Mouse (Mus musculus) heart, adult 9 months (tissue): ENCODE measurements at regions not wholly inside any gene's neighbourhood (a gene's known extent, or its start where the extent isn't known, plus 50 kb on each side); places are given as distances from the start of the nearest gene placed in this dataset.

Experiments
- DNase-seq, 2 experiments: peaks; one replicate each; pipeline ENCODE4 v3.0.0; 2022; ENCODE audit warnings: low spot score in 2 of 2

DNA sequence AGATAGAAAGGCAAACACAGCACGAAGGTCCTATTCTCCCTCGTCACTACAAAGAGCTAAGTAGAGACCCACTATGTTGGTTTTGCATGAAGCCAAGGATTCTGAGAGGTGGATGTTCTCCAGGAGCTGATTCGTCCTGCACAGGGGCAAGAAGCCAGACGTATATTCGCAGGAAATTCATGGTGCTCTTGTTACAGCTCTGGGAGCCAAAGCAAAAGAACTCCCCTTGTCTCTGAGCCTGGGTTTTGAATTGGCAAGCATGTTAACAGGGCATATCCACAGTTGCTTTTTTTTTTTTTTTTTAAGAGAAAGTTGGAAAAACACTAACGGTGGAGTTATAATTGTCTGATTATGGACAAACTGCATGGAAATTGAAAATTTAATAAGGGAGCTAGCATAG lies 191.7 kb upstream of the Prickle1 start:
- DNase-seq, result no peak

GRCm38 (mm10) chr15:93785846-93786412 lies 190.2 kb upstream of the Prickle1 start:
- DNase-seq, result no peak

- no peak for DNase-seq
Observed at GRCm38 (mm10) chr15:93783736-93784135, 188.0 kb upstream of the Prickle1 start.

DNA sequence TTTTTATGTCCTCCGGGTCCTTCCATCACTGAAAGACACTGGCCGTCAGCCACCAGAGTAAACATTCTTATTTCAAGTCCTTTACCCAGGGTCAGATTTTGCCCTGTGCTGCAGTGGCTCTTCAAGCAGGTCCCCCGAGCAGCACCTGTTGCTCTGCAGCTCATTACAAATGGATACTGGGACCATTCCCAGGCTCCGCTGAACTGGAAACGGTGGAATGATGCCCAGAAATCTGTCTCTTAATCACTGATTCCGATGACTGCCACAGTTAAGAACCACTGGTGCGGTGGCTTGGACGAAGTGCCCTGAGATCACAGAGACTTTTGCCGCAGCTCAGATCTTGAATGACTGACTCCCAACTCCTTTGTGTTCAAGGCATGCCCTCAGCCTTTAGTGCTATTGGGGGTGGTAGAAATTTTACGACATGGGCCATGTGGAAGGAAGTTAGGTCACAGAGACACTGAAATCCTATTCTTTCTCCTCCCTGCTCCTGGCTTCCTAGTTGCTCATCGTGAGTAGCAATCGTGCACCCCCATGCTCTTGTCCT lies 179.6 kb upstream of the Prickle1 start:
- no peak for DNase-seq

DNA sequence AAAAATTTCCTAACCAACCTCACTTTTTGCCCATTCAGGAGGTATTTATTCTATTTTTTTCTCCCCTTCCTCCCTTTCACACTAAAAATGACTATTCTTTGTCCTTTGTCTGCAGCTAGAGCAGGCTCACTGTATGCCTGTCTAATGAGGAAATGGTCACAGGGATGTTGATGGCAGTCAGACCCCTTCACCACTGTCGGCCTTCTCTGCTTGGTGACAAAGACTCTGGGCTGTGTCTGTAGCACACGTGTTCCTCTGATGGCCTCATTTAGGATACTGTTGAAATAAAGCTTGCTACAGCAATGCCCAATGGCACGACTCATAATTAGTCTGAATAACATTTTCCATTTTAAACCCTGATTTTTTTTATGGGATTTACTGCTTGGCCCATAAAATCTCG lies 178.6 kb upstream of the Prickle1 start:
- DNase-seq, result no peak

- no peak for DNase-seq
Observed at GRCm38 (mm10) chr15:93766981-93767380, 171.3 kb upstream of the Prickle1 start.

- no peak for DNase-seq
Observed at GRCm38 (mm10) chr15:93763047-93763446, 167.4 kb upstream of the Prickle1 start.

- peak; percentile 66 to 75 for DNase-seq
Observed at GRCm38 (mm10) chr15:93758204-93758836, 162.6 kb upstream of the Prickle1 start.

DNA sequence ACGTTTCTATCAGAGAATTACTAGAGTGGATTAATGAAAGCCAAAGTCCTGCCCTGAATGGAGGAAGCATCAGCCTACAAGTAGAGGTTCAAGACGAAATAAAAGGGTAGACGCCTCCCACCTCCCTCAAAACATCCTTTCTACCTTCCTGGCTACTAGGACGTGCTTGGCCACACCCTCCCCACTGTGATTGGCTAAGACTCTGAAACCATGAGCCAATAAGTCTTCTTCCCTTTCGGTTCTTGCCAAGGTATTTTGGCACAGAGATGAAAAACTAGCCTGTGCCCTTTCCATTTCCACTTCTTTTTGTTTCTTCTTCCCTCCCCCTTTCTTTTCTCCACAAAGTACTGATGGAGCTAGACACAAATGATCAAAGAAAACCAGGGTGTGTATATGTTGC lies 160.3 kb upstream of the Prickle1 start:
- no peak for DNase-seq

- no peak for DNase-seq
Observed at GRCm38 (mm10) chr15:93751817-93752216, 156.1 kb upstream of the Prickle1 start.

DNA sequence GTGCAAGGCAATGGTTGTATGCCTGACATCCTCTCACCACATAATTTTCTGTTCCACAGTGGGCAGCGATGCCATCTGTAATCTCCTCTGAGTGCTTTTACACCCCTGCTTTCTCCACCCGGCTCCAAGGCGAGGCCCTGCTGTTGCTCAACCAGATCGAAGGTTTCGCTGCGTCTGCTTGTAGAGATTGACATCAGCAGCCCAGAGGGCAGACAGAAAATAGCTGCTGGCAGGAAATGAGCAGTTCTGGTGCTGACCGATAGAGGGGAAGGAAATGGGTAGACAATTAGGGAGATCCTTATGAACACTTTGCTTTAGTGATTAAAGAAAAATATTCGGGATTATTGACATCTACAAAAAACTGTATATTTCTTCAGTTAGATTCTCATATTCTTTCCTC lies 155.3 kb upstream of the Prickle1 start:
- DNase-seq, result peak; percentile 33 to 37

DNA sequence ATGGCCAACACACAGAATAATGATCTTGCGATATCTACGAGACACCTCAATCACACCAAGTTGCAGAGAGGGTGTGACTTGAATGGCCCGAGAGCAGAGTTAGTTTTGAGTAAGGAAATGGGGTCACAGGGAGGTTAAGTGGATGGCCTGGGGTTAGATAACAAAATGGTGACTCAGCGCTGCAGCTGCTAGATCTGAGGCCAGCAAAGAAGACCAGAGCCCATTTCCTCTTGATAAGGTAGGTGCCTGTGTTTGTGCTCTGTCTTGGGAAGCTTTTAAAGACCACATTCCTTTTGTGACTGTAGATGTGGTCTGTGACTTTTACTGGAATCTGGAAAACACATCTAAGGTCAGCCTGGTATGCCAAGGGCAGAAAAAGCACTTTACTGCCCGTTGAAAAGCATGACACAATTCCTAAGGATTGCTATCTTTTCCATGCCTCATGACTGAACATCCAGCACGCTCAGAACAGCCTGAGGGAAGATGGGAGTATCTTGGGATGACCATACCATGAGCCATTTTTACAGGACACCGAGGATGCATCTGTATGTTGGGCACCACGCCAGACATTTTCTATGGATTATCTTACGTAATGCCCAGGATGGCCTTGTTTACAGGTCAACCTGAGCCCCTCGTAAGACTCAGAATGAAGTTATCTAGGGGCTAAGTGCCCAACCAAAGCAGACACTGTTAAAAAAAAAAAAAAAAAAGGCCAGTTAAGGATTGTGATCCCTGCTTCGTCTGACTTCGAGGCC lies 148.7 kb upstream of the Prickle1 start:
- DNase-seq, result no peak

GRCm38 (mm10) chr15:93733731-93734510 lies 138.2 kb upstream of the Prickle1 start:
- DNase-seq, result peak; percentile 20 to 50

DNA sequence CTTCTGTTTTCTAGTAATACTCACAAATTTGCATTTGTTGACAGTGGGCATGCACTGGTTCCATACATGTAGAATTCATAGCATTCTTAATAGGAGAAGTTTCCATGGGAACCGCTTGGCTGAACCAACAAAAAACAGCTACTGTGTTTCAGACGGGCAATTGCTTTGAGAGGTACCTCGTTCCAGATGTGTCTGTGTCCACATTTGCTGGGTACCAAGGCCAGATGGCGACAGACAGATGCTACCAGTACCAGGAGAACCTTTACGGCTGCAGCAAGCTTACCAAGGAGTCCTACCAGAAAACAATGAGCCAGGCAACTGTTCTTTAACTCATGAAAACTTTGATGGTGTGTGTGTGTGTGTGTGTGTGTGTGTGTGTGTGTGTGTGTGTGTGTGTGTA lies 137.1 kb upstream of the Prickle1 start:
- no peak for DNase-seq

DNA sequence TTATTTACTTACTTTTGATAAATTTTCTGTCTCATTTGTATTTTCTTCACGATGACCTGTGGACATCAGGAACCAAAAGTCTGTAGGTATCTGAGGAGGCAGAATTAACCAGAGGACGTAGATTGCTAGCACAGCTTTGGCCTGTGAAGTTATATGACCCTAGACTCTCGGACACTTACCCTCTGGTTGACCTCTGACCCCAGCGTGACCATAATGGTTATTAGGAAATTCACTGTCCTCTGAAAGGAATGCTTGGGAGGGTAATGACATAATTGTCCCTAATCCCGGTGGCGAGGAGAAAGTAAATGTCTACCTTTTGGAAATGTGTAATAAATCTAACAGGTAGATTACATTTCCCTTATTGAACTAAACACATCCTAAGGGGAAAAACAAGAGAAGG lies 135.5 kb upstream of the Prickle1 start:
- no peak for DNase-seq

GRCm38 (mm10) chr15:93715443-93715842 lies 119.8 kb upstream of the Prickle1 start:
- DNase-seq, result no peak

GRCm38 (mm10) chr15:93713428-93713827 lies 117.7 kb upstream of the Prickle1 start:
- DNase-seq, result peak; percentile 58 to 80

DNA sequence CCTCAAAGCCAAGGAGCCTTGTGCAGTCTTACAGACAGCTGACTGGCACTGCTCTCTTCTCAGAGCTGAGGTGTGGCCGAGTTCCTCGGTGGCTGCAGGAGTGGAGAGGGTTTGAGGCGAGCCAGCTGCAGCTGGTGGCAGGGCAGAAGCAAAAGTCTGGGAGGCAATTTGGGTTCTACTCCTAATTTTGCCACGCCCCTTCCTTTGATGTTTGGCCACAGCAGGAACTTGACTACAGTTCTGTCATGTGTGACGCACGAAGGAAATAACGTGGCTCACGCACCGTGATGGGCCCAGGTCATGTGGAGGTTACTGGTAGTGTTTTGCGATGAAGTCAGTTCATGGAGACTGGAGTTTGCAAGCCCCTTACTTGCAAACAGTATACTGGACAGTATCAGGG lies 116.9 kb upstream of the Prickle1 start:
- DNase-seq, result no peak

- no peak for DNase-seq
Observed at GRCm38 (mm10) chr15:93711150-93711784, 115.6 kb upstream of the Prickle1 start.

GRCm38 (mm10) chr15:93710493-93711149 lies 114.9 kb upstream of the Prickle1 start:
- no peak for DNase-seq

- no peak for DNase-seq
Observed at GRCm38 (mm10) chr15:93706366-93706930, 110.8 kb upstream of the Prickle1 start.
